Mouse (Mus musculus) intestine, embryonic 16.5 days (tissue): ENCODE measurements around the gene Rtl5. TPM values are rescaled to one million over a fixed set of nuclear protein-coding genes. Genes with fewer than 3 reads are reported as not detected.

Source experiments
- ATAC-seq: fragments of 200-750 bp; cut with Nextera tagmentation; 2 replicates; pipeline ENCODE4 v1.8.0; 2017; ENCODE audit warnings: moderate TSS enrichment, moderate library complexity
- H3K27ac ChIP-seq: fragments of 300-500 bp; sonication (generic); 2 replicates; pipeline ENCODE4 v1.5.1; 2014; ENCODE audit warnings: mild to moderate bottlenecking, low read length
- H3K27me3 ChIP-seq: fragments of 300-500 bp; sonication (generic); replicated peaks from 2 replicates; pipeline ENCODE4 v1.6.1; 2014; ENCODE audit warnings: low read length, control low read depth, mixed read lengths; ENCODE audit not compliant: control insufficient read depth, insufficient read depth
- H3K36me3 ChIP-seq: fragments of 300-500 bp; sonication (generic); 2 replicates; pipeline ENCODE4 v1.6.1; 2014; ENCODE audit warnings: low read length, control low read depth; ENCODE audit not compliant: control insufficient read depth, insufficient read depth
- H3K4me1 ChIP-seq: fragments of 300-500 bp; sonication (generic); 2 replicates; pipeline ENCODE4 v1.6.1; 2014; ENCODE audit warnings: low read length, control low read depth, mixed read lengths; ENCODE audit not compliant: control insufficient read depth, insufficient read depth
- H3K4me2 ChIP-seq: fragments of 300-500 bp; sonication (generic); 2 replicates; pipeline ENCODE4 v1.6.1; 2014; ENCODE audit warnings: low read depth, low read length, control low read depth
- H3K4me3 ChIP-seq: fragments of 300-500 bp; sonication (generic); 2 replicates; pipeline ENCODE4 v1.5.1; 2014; ENCODE audit warnings: mild to moderate bottlenecking, low read length
- H3K9ac ChIP-seq: fragments of 300-500 bp; sonication (generic); 2 replicates; pipeline ENCODE4 v1.6.1; 2014; ENCODE audit warnings: low read depth, low read length
- H3K9me3 ChIP-seq: fragments of 300-500 bp; sonication (generic); 2 replicates; pipeline ENCODE4 v1.6.1; 2016; ENCODE audit warnings: low read length, control low read depth; ENCODE audit not compliant: control insufficient read depth
- WGBS: fragments of 180-500 bp; shearing (Covaris S2); extraction: QIAGEN DNeasy Blood & Tissue Kit; methylation state at CpG from one replicate; pipeline ENCODE4 v1.1.7; 2014; 5-methylcytosine and 5-hydroxymethylcytosine counted together
- polyA plus RNA-seq: library from polyadenylated mRNA; unstranded; fragments of >200 nt; fragmentation: Nextera tagmentation; extraction: Ambion mirVana; gene quantifications from 2 replicates; pipeline ENCODE4 v1.2.1, GENCODE M21; 2015

Gene Rtl5
- polyA plus RNA-seq, 1 experiment from 2014 or later = 1.5 TPM

DNA sequence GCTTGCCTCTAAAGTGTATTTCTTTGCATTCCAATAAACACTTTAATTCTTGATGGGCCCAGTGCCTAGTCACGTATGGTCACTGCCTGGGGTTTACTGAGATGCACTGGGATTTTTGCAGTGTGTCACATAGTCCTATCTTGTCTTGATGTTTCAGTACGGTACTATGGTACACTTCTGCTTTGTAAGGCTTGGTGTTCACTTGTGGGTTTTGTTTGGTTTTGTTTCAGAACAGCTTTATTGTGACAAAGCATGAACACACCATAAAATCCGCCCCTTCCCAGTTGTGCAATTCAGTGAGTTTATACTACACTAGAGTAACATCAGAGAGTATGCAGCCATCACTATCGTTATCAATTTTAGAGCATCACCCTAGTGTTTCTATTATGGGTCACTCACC lies 17.1 kb downstream of the Rtl5 start:
- no peak overlapping the region for H3K9ac ChIP-seq
- H3K27me3 ChIP-seq = 0 out of 2 replicates have a peak, but pooled peaks cover 5% of the 10 kb centered on the region
- no peak overlapping the region for H3K27ac ChIP-seq
- H3K4me3 ChIP-seq = no peak overlapping the region
- no peak for ATAC-seq
- H3K36me3 ChIP-seq = no peaks in the 10 kb centered on the region
- no peaks in the 10 kb centered on the region for H3K9me3 ChIP-seq
- no peaks in the 10 kb centered on the region for H3K4me1 ChIP-seq
- WGBS = 93% methylated on average over 4 of the region's 4 CpGs
- H3K4me2 ChIP-seq = no peak overlapping the region

- Histone ChIP-seq H3K27ac (no peak overlapping the region), H3K27me3 (0 out of 2 replicates have a peak, but pooled peaks cover 3% of the 10 kb centered on the region), H3K36me3 (no peaks in the 10 kb centered on the region), H3K9me3 (no peaks in the 10 kb centered on the region), H3K4me1 (no peaks in the 10 kb centered on the region), H3K4me2 (no peak overlapping the region), H3K9ac (no peak overlapping the region), H3K4me3 (no peak overlapping the region)
- 75% methylated on average over 2 of the region's 2 CpGs for WGBS
- ATAC-seq = no peak
Measured at GRCm38 (mm10) chrX:102053371-102053770, 17.7 kb downstream of the Rtl5 start.

GRCm38 (mm10) chrX:102051225-102051624 lies 19.9 kb downstream of the Rtl5 start:
- ATAC-seq = no peak
- H3K27me3 ChIP-seq = 0 out of 2 replicates have a peak, but pooled peaks cover 5% of the 10 kb centered on the region
- no peak overlapping the region for H3K27ac ChIP-seq
- H3K4me3 ChIP-seq = no peak overlapping the region
- H3K4me2 ChIP-seq = no peak overlapping the region
- 76% methylated on average over 4 of the region's 4 CpGs for WGBS
- no peaks in the 10 kb centered on the region for H3K4me1 ChIP-seq
- no peaks in the 10 kb centered on the region for H3K9me3 ChIP-seq
- no peak overlapping the region for H3K9ac ChIP-seq
- H3K36me3 ChIP-seq = no peaks in the 10 kb centered on the region

DNA sequence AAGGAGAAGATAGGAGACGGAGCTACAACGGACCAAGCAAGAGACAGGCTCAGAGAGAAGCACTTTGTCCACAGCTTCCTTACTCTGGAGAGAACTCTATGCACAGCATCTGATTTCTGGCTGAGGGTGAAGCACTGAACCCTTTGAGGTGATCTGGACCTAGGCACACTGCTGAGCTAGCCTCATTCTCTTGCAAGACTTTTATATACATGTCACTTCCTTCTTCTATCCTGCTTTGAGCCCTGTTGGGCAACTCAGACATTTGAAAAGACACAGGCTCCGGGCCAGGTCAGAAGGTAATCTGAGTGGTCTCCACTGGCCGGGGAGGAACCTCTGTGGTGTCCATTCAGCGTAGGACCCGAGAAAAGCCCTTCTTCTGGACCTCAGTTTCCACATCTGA lies 20.6 kb downstream of the Rtl5 start:
- H3K27ac ChIP-seq = no peak overlapping the region
- 68% methylated on average over 6 of the region's 6 CpGs for WGBS
- ATAC-seq = no peak
- no peak overlapping the region for H3K4me3 ChIP-seq
- H3K9ac ChIP-seq = no peak overlapping the region
- H3K36me3 ChIP-seq = no peaks in the 10 kb centered on the region
- no peak overlapping the region for H3K4me2 ChIP-seq
- H3K4me1 ChIP-seq = no peaks in the 10 kb centered on the region
- 0 out of 2 replicates have a peak, but pooled peaks cover 5% of the 10 kb centered on the region for H3K27me3 ChIP-seq
- no peaks in the 10 kb centered on the region for H3K9me3 ChIP-seq

GRCm38 (mm10) chrX:102042386-102042785 lies 28.7 kb downstream of the Rtl5 start:
- ATAC-seq = no peak
- Histone ChIP-seq H3K9me3 (no peaks in the 10 kb centered on the region), H3K4me1 (no peaks in the 10 kb centered on the region), H3K4me2 (no peak overlapping the region), H3K36me3 (no peaks in the 10 kb centered on the region), H3K9ac (no peak overlapping the region), H3K4me3 (no peak overlapping the region), H3K27me3 (0 out of 2 replicates have a peak, but pooled peaks cover 5% of the 10 kb centered on the region), H3K27ac (no peak overlapping the region)
- 79% methylated on average over 4 of the region's 4 CpGs for WGBS

- H3K27me3 ChIP-seq = 0 out of 2 replicates have a peak, but pooled peaks cover 2% of the 10 kb centered on the region
- H3K9me3 ChIP-seq = no peaks in the 10 kb centered on the region
- H3K9ac ChIP-seq = no peak overlapping the region
- no peaks in the 10 kb centered on the region for H3K4me1 ChIP-seq
- H3K4me3 ChIP-seq = no peak overlapping the region
- 65% methylated on average over 7 of the region's 7 CpGs for WGBS
- no peak overlapping the region for H3K4me2 ChIP-seq
- H3K27ac ChIP-seq = no peak overlapping the region
- ATAC-seq = no peak
- no peaks in the 10 kb centered on the region for H3K36me3 ChIP-seq
Measured at GRCm38 (mm10) chrX:102041562-102041961, 29.5 kb downstream of the Rtl5 start.

DNA sequence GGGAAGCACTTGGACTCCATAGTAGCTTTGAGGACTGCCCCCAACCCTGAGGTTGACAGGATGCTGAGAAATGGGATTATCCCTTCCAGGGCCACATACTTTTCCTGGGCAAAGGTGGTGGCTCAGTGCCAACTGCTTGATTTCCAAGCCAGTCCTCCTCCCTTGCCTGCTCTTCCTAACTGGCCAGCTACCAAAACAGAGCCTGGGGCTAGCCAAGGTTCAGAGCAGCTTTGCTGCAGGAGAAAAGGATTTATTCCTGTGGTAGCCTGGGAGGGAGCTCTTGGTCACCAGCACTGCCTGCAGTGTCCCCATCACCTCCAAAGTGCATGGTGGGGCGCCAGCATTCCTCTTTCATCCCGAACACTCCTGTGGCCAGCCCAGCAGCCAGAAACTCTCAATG lies 33.6 kb downstream of the Rtl5 start:
- Histone ChIP-seq H3K36me3 (no peaks in the 10 kb centered on the region), H3K9ac (no peak overlapping the region), H3K4me1 (no peaks in the 10 kb centered on the region), H3K4me2 (no peak overlapping the region), H3K27ac (no peak overlapping the region), H3K9me3 (no peaks in the 10 kb centered on the region), H3K27me3 (peaks cover 3% of the 10 kb centered on the region; the same call in 1 of the 2 replicates), H3K4me3 (no peak overlapping the region)
- no peak for ATAC-seq
- WGBS = 81% methylated on average over 2 of the region's 2 CpGs

- H3K27ac ChIP-seq = no peak overlapping the region
- no peak overlapping the region for H3K4me3 ChIP-seq
- no peak for ATAC-seq
- H3K9me3 ChIP-seq = no peaks in the 10 kb centered on the region
- peaks cover 3% of the 10 kb centered on the region; the same call in 1 of the 2 replicates for H3K27me3 ChIP-seq
- 85% methylated on average over 3 of the region's 3 CpGs for WGBS
- no peak overlapping the region for H3K4me2 ChIP-seq
- H3K4me1 ChIP-seq = no peaks in the 10 kb centered on the region
- H3K9ac ChIP-seq = no peak overlapping the region
- no peaks in the 10 kb centered on the region for H3K36me3 ChIP-seq
Measured at GRCm38 (mm10) chrX:102036866-102037361, 34.2 kb downstream of the Rtl5 start.

DNA sequence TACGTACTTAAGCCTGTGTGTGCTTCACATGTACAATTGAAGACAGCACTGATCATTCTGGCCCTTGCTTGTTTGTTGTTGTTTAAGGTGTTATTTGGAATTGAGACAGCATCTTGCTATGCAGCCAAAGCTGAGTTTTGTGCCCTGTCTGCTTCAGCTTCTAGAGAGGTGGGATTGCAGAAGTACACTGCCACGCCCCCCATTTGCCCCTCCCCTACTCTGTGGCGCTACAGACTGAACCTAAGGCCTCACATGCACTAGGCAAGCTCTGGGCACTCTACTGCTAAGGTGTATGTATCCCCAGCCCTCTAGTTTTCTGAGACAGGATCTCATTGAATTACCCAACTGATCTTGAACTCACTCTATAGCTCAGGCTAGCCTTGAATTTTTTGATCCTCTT lies 35.4 kb downstream of the Rtl5 start:
- Histone ChIP-seq H3K4me2 (no peak overlapping the region), H3K27ac (no peak overlapping the region), H3K4me1 (no peaks in the 10 kb centered on the region), H3K4me3 (no peak overlapping the region), H3K27me3 (peaks cover 3% of the 10 kb centered on the region; the same call in 1 of the 2 replicates), H3K36me3 (no peaks in the 10 kb centered on the region), H3K9me3 (no peaks in the 10 kb centered on the region), H3K9ac (no peak overlapping the region)
- WGBS = 56% methylated on average over 3 of the region's 3 CpGs
- no peak for ATAC-seq

GRCm38 (mm10) chrX:102033566-102033965 lies 37.5 kb downstream of the Rtl5 start:
- Histone ChIP-seq H3K4me2 (no peak overlapping the region), H3K36me3 (no peaks in the 10 kb centered on the region), H3K9me3 (no peaks in the 10 kb centered on the region), H3K4me3 (no peak overlapping the region), H3K4me1 (no peaks in the 10 kb centered on the region), H3K9ac (no peak overlapping the region), H3K27ac (no peak overlapping the region), H3K27me3 (peaks cover 3% of the 10 kb centered on the region; the same call in 1 of the 2 replicates)
- 69% methylated on average over 1 of the region's 2 CpGs for WGBS
- no peak for ATAC-seq
